Mouse (Mus musculus) hindbrain, embryonic 15.5 days (tissue): Measurements from ENCODE around the gene Crip2. TPM values are rescaled to one million over a fixed set of nuclear protein-coding genes. Genes with fewer than 3 reads are reported as not detected.

Source experiments
- ATAC-seq: fragments of 200-750 bp; cut with Nextera tagmentation; 2 replicates; pipeline ENCODE4 v1.8.0; 2017; ENCODE audit warnings: low read depth, moderate number of reproducible peaks, moderate TSS enrichment; ENCODE audit not compliant: low FRiP score
- H3K27ac ChIP-seq: fragments of 300-500 bp; sonication (generic); replicated peaks from 2 replicates; pipeline ENCODE4 v1.5.1; 2015; ENCODE audit warnings: mild to moderate bottlenecking, inconsistent platforms
- H3K27me3 ChIP-seq: fragments of 300-500 bp; sonication (generic); 2 replicates; pipeline ENCODE4 v1.6.1; 2015; ENCODE audit warnings: control low read depth, inconsistent platforms
- H3K36me3 ChIP-seq: fragments of 300-500 bp; sonication (generic); 2 replicates; pipeline ENCODE4 v1.6.1; 2015; ENCODE audit warnings: control low read depth, inconsistent platforms
- H3K4me1 ChIP-seq: fragments of 300-500 bp; sonication (generic); replicated peaks from 2 replicates; pipeline ENCODE4 v1.6.1; 2015; ENCODE audit warnings: control low read depth, inconsistent platforms
- H3K4me2 ChIP-seq: fragments of 300-500 bp; sonication (generic); 2 replicates; pipeline ENCODE4 v1.6.1; 2015; ENCODE audit warnings: moderate library complexity, mild to moderate bottlenecking, inconsistent platforms
- H3K4me3 ChIP-seq: fragments of 300-500 bp; sonication (generic); 2 replicates; pipeline ENCODE4 v1.5.1; 2015; ENCODE audit warnings: mild to moderate bottlenecking, inconsistent platforms
- H3K9ac ChIP-seq: fragments of 300-500 bp; sonication (generic); 2 replicates; pipeline ENCODE4 v1.6.1; 2015; ENCODE audit warnings: inconsistent platforms
- H3K9me3 ChIP-seq: fragments of 300-500 bp; sonication (generic); 2 replicates; pipeline ENCODE4 v1.6.1; 2016; ENCODE audit warnings: control low read depth, inconsistent platforms
- WGBS: fragments of 180-500 bp; shearing (Covaris S2); methylation state at CpG from one replicate; pipeline ENCODE4 v1.1.7; 2015; 5-methylcytosine and 5-hydroxymethylcytosine counted together
- polyA plus RNA-seq: library from polyadenylated mRNA; unstranded; fragments of >200 nt; fragmentation: Nextera tagmentation; extraction: Ambion mirVana; gene quantifications from 2 replicates; pipeline ENCODE4 v1.2.1, GENCODE M21; 2015

The Crip2 gene
- polyA plus RNA-seq, 1 experiment from 2014 or later: 336 TPM

DNA sequence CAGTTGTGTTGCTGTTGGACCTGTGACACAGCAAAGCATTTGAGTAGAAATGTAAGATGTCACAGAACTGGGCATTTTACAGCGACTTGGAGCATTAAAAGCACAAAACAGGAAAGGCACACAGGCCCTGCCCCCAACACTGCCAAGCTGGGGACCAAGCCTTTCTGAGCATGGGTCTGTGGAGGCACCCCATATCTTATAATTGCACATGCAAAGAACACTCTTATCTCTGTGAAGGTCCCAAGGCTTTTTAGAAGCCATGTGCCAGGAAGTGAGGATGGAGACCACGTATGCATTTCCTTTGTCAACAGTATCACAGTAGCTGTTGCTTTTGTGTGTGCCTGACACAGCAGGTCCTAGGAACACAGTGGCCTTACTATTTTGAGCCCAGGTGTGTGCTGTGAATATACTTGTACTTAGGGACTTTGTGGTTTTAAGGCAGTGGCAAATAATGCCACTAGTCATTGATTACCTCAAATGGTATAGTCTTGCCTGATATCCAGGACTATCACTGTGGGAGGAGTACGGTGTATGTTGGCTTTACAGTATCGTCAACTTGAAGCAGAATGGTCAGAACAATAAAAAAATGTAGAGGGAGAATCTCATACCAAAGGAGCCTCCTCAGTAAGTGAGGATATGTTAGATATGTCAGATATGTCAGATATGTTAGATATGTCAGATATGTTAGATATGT is 32.5 kb upstream of the Crip2 start:
- Histone ChIP-seq H3K9ac (no peak overlapping the region), H3K36me3 (no peaks in the 10 kb centered on the region), H3K4me2 (no peak overlapping the region), H3K9me3 (no peaks in the 10 kb centered on the region), H3K27me3 (no peaks in the 10 kb centered on the region), H3K4me1 (peaks cover 29% of the 10 kb centered on the region), H3K4me3 (no peak overlapping the region), H3K27ac (no peak overlapping the region)
- WGBS: 86% methylated on average over 4 of the region's 4 CpGs
- no peak for ATAC-seq

- no peak overlapping the region for H3K4me3 ChIP-seq
- H3K27me3 ChIP-seq: no peaks in the 10 kb centered on the region
- H3K4me1 ChIP-seq: peaks cover 21% of the 10 kb centered on the region
- 88% methylated on average over 17 of the region's 17 CpGs for WGBS
- ATAC-seq: no peak
- no peak overlapping the region for H3K4me2 ChIP-seq
- 0 out of 2 replicates have a peak, but pooled peaks cover 4% of the 10 kb centered on the region for H3K36me3 ChIP-seq
- H3K9ac ChIP-seq: no peak overlapping the region
- H3K9me3 ChIP-seq: no peaks in the 10 kb centered on the region
- no peak overlapping the region for H3K27ac ChIP-seq
Observed at GRCm38 (mm10) chr12:113108528-113109283, 31.3 kb upstream of the Crip2 start.

- no peak overlapping the region for H3K27ac ChIP-seq
- 79% methylated on average over 10 of the region's 10 CpGs for WGBS
Observed at GRCm38 (mm10) chr12:113109801-113110200, 30.2 kb upstream of the Crip2 start.

GRCm38 (mm10) chr12:113114141-113114540 is 25.9 kb upstream of the Crip2 start:
- Histone ChIP-seq H3K27me3 (no peaks in the 10 kb centered on the region), H3K4me1 (peaks cover 13% of the 10 kb centered on the region; the same call in 1 of the 2 replicates), H3K4me3 (no peak overlapping the region), H3K4me2 (no peak overlapping the region), H3K27ac (no peak overlapping the region), H3K36me3 (peaks cover 29% of the 10 kb centered on the region), H3K9me3 (no peaks in the 10 kb centered on the region), H3K9ac (no peak overlapping the region)
- no peak for ATAC-seq
- WGBS: 92% methylated on average over 4 of the region's 4 CpGs

More at GRCm38 (mm10) chr12:113109801-113110200, 30.2 kb upstream of the Crip2 start:
- peaks cover 17% of the 10 kb centered on the region for H3K4me1 ChIP-seq
- no peaks in the 10 kb centered on the region for H3K9me3 ChIP-seq
- H3K36me3 ChIP-seq: peaks cover 12% of the 10 kb centered on the region
- H3K4me3 ChIP-seq: no peak overlapping the region
- H3K9ac ChIP-seq: no peak overlapping the region
- H3K4me2 ChIP-seq: no peak overlapping the region
- H3K27me3 ChIP-seq: no peaks in the 10 kb centered on the region
- ATAC-seq: no peak

DNA sequence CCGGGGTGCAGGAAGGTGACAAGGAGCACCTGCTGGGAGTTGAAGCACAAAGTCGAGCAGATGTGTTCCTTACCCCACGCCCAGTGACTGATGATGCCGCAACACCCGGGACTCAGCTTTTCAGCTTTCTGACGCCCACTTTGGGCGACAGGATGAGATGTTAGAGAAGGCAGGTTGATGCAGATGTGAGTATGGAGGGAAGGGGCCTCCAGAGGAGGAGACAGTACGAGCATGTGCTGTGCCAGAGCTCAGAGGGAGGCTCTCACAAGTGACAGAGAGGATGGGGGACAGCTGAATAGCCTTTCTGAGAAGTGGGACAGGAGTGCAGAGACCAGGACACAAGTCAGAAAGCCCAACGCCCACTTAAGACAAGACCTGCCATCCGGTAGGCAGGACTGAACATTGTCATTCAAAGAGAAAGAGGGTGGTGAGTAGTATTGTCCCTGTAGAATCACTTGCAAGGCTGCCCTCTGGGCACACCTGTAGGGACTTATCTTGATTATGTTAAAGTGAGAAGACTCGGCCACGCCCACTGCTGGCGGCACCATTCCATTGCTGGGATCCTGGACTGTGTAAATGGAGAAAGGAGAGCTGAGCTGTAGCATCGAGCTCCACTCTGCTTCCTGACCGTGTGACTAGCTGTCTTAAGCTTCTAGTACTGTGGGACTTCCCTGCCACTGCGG is 25.0 kb upstream of the Crip2 start:
- H3K9ac ChIP-seq: no peak overlapping the region
- ATAC-seq: no peak
- peaks cover 9% of the 10 kb centered on the region; the same call in 1 of the 2 replicates for H3K4me1 ChIP-seq
- H3K9me3 ChIP-seq: no peaks in the 10 kb centered on the region
- H3K27ac ChIP-seq: no peak overlapping the region
- no peak overlapping the region for H3K4me2 ChIP-seq
- WGBS: 89% methylated on average over 16 of the region's 16 CpGs
- H3K36me3 ChIP-seq: peaks cover 29% of the 10 kb centered on the region
- no peaks in the 10 kb centered on the region for H3K27me3 ChIP-seq
- no peak overlapping the region for H3K4me3 ChIP-seq

DNA sequence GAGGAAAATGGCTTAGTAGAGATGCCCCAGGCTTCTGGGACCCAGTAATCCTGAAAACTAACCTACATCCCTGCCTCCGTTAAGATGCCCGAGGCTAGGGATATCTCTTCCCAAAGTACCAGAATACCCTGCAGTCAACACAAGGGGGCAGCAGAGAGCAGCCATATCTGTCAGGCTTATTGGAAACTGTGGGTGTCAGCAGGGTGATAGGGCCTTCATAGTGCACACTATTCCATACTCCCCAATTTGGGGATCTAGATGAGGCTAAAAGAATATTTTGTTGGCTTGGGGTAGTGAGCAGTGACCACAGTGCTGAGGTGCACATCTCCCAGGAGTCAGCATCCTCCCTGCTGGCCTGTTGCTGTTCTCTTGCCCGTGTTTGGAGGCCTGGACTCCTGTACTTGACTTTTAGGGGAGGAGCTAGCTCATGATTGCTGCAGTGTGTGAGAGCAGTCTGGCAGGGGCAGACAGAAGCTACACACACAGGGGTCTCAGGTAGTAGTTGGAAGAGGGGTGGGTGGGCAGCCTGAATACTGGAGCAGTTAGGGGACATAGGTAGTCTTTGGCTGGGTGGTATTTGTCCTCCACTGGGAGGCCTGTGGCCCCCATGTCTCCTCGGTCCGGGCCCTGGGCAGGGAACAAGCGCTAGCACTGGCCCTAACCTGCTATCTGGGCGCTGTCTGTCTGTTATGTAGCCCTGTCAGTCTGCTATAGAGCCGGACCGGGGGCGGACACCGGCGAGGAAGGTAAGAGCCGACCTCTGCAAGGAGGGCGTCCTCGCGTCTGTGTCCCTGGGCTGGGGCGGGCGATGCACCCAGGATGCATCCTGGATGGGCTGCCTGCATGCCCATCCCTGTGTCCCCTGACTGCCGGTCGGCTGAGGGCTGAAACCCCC is 20.3 kb upstream of the Crip2 start:
- Histone ChIP-seq H3K4me1 (no peaks in the 10 kb centered on the region), H3K9me3 (no peaks in the 10 kb centered on the region), H3K9ac (no peak overlapping the region), H3K27ac (no peak overlapping the region), H3K4me2 (no peak overlapping the region), H3K27me3 (no peaks in the 10 kb centered on the region), H3K36me3 (peaks cover 58% of the 10 kb centered on the region), H3K4me3 (no peak overlapping the region)
- peak; percentile 71 for ATAC-seq
- 83% methylated on average over 20 of the region's 20 CpGs for WGBS

- Histone ChIP-seq H3K27ac (no peak overlapping the region), H3K36me3 (peaks cover 82% of the 10 kb centered on the region), H3K9ac (no peak overlapping the region), H3K27me3 (no peaks in the 10 kb centered on the region), H3K9me3 (no peaks in the 10 kb centered on the region), H3K4me1 (no peaks in the 10 kb centered on the region), H3K4me3 (no peak overlapping the region), H3K4me2 (no peak overlapping the region)
- WGBS: 87% methylated on average over 6 of the region's 6 CpGs
- no peak for ATAC-seq
Observed at GRCm38 (mm10) chr12:113124726-113125125, 15.3 kb upstream of the Crip2 start.

- no peak for ATAC-seq
- no peak overlapping the region for H3K9ac ChIP-seq
- no peak overlapping the region for H3K27ac ChIP-seq
- H3K4me3 ChIP-seq: no peak overlapping the region
- WGBS: 96% methylated on average over 8 of the region's 8 CpGs
- H3K4me2 ChIP-seq: no peak overlapping the region
- no peaks in the 10 kb centered on the region for H3K27me3 ChIP-seq
- H3K9me3 ChIP-seq: no peaks in the 10 kb centered on the region
- peaks cover 90% of the 10 kb centered on the region for H3K36me3 ChIP-seq
- no peaks in the 10 kb centered on the region for H3K4me1 ChIP-seq
Observed at GRCm38 (mm10) chr12:113130732-113131131, 9.3 kb upstream of the Crip2 start.

DNA sequence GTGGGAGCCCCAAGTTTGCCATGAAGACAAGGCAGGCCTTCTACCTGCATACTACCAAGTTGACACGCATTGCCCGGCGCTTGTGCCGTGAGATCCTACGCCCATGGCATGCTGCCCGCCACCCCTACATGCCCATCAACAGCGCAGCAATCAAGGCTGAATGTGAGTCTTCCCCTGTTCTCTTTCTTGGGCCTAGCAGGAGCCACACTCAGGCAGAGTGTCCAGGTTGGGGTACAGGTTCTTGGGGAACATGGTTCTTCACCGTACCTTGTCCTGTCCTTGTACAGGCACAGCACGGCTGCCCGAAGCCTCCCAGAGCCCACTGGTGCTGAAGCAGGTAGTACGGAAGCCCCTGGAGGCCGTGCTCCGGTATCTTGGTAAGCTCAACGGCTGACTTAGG is 8.4 kb upstream of the Crip2 start:
- no peak overlapping the region for H3K27ac ChIP-seq
- 98% methylated on average over 14 of the region's 14 CpGs for WGBS
- no peak for ATAC-seq

GRCm38 (mm10) chr12:113132567-113132966 is 7.5 kb upstream of the Crip2 start:
- WGBS: 65% methylated on average over 2 of the region's 2 CpGs
- ATAC-seq: no peak
- no peaks in the 10 kb centered on the region for H3K27me3 ChIP-seq

More for the DNA sequence above, 8.4 kb upstream of the Crip2 start:
- Histone ChIP-seq H3K9ac (no peak overlapping the region), H3K9me3 (no peaks in the 10 kb centered on the region), H3K27me3 (no peaks in the 10 kb centered on the region), H3K4me2 (no peak overlapping the region), H3K36me3 (peaks cover 89% of the 10 kb centered on the region), H3K4me3 (no peak overlapping the region), H3K4me1 (no peaks in the 10 kb centered on the region)

GRCm38 (mm10) chr12:113133260-113133659 is 6.8 kb upstream of the Crip2 start:
- Histone ChIP-seq H3K9ac (no peak overlapping the region), H3K36me3 (peaks cover 93% of the 10 kb centered on the region), H3K4me2 (no peak overlapping the region), H3K27me3 (no peaks in the 10 kb centered on the region), H3K27ac (no peak overlapping the region), H3K4me3 (no peak overlapping the region), H3K9me3 (no peaks in the 10 kb centered on the region), H3K4me1 (no peaks in the 10 kb centered on the region)
- 89% methylated on average over 9 of the region's 9 CpGs for WGBS
- ATAC-seq: no peak

More at GRCm38 (mm10) chr12:113132567-113132966, 7.5 kb upstream of the Crip2 start:
- Histone ChIP-seq H3K9ac (no peak overlapping the region), H3K27ac (no peak overlapping the region), H3K9me3 (no peaks in the 10 kb centered on the region), H3K4me3 (no peak overlapping the region), H3K36me3 (peaks cover 94% of the 10 kb centered on the region), H3K4me2 (no peak overlapping the region), H3K4me1 (no peaks in the 10 kb centered on the region)
